Mouse (Mus musculus) midbrain, embryonic 16.5 days (tissue): ENCODE data around the gene Mybpc3. TPM values are rescaled to one million over a fixed set of nuclear protein-coding genes. Genes with fewer than 3 reads are reported as not detected.

Experiments
- ATAC-seq: fragments of 200-750 bp; cut with Nextera tagmentation; 2 replicates; pipeline ENCODE4 v1.8.0; 2017; ENCODE audit warnings: moderate TSS enrichment
- H3K27ac ChIP-seq: fragments of 300-500 bp; sonication (generic); 2 replicates; pipeline ENCODE4 v1.5.1; 2014; ENCODE audit warnings: mild to moderate bottlenecking, low read length, mixed read lengths
- H3K27me3 ChIP-seq: fragments of 300-500 bp; sonication (generic); 2 replicates; pipeline ENCODE4 v1.6.1; 2014; ENCODE audit warnings: low read depth, low read length, mixed read lengths; ENCODE audit not compliant: control insufficient read depth, insufficient read depth
- H3K36me3 ChIP-seq: fragments of 300-500 bp; sonication (generic); 2 replicates; pipeline ENCODE4 v1.6.1; 2014; ENCODE audit warnings: mild to moderate bottlenecking, low read length, moderate library complexity, mixed read lengths; ENCODE audit not compliant: control insufficient read depth, insufficient read depth
- H3K4me1 ChIP-seq: fragments of 300-500 bp; sonication (generic); 2 replicates; pipeline ENCODE4 v1.6.1; 2014; ENCODE audit warnings: mild to moderate bottlenecking, low read length, mixed read lengths; ENCODE audit not compliant: control insufficient read depth, insufficient read depth
- H3K4me2 ChIP-seq: fragments of 300-500 bp; sonication (generic); 2 replicates; pipeline ENCODE4 v1.6.1; 2014; ENCODE audit warnings: mild to moderate bottlenecking, low read length, mixed read lengths
- H3K4me3 ChIP-seq: fragments of 300-500 bp; sonication (generic); 2 replicates; pipeline ENCODE4 v1.5.1; 2014; ENCODE audit warnings: low read depth, mild to moderate bottlenecking, low read length, moderate library complexity, mixed read lengths
- H3K9ac ChIP-seq: fragments of 300-500 bp; sonication (generic); 2 replicates; pipeline ENCODE4 v1.6.1; 2014; ENCODE audit warnings: low read depth, low read length, mixed read lengths
- H3K9me3 ChIP-seq: fragments of 300-500 bp; sonication (generic); replicated peaks from 2 replicates; pipeline ENCODE4 v1.6.1; 2014; ENCODE audit warnings: mild to moderate bottlenecking, low read length, mixed read lengths; ENCODE audit not compliant: control insufficient read depth, poor library complexity, severe bottlenecking
- WGBS: fragments of 180-500 bp; shearing (Covaris S2); extraction: QIAGEN DNeasy Blood & Tissue Kit; methylation state at CpG from one replicate; pipeline ENCODE4 v1.1.7; 2014; 5-methylcytosine and 5-hydroxymethylcytosine counted together
- polyA plus RNA-seq: library from polyadenylated mRNA; unstranded; fragments of >200 nt; fragmentation: Nextera tagmentation; extraction: Ambion mirVana; gene quantifications from 2 replicates; pipeline ENCODE4 v1.2.1, GENCODE M21; 2015

The Mybpc3 gene
- 0.04 TPM in 1 of 2 replicates, not detected in the other for polyA plus RNA-seq

DNA sequence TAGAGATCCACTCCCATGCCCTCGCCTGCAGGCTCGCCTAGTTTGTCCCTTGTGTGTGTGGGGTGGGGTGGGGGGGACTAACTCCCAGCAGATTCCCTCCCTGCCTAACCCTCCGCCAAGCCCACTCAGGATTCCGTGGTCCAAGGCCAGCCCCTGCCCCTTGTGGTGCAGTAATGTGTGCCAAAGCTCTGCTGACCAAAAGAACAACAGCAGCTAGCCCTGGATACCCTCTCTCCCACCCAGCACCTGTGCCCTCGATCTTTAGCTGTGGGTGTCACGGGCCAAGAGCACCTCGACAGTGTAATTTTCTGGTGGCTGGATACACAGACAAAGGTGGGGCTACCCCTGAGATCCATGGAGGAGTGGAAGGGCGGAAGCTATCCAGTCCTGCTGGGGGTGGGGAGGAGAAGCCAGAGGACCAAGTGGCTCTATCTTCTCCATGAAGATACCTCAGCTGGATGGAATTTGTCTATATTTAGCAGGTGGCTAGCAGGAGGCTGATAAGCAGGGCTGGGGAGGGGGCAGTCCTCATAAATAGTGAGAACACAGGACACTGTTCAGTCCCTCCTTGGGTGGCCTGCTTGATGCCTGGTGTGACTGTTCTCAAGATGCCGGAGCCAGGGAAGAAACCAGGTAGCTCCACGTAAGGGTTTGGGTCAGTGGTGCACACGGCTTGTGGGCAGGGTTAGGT is at the start of gene Mybpc3:
Mybpc3 (plus strand) TSS at position 560 of the 691 bp plus-strand sequence.
- Histone ChIP-seq H3K4me1 (no peaks in the 10 kb centered on the region; the same call in 1 of the 2 replicates), H3K9ac (no peak within 1 kb of the TSS), H3K36me3 (no peaks in the 10 kb centered on the region), H3K27me3 (no peaks in the 10 kb centered on the region), H3K4me2 (no peak within 1 kb of the TSS), H3K27ac (no peak within 1 kb of the TSS), H3K4me3 (no peak within 1 kb of the TSS), H3K9me3 (no peaks in the 10 kb centered on the region)
- 82% methylated on average over 11 of the region's 11 CpGs for WGBS
- no peak for ATAC-seq

- 57% methylated on average over 13 of the region's 13 CpGs for WGBS
- Histone ChIP-seq H3K4me3 (peak overlapping the region; percentile 79; the same call in 1 of the 2 replicates), H3K4me1 (peaks cover 24% of the 10 kb centered on the region), H3K36me3 (peaks cover 16% of the 10 kb centered on the region), H3K9me3 (no peaks in the 10 kb centered on the region), H3K27me3 (no peaks in the 10 kb centered on the region), H3K9ac (peak overlapping the region; percentile 82), H3K4me2 (peak overlapping the region; percentile 81), H3K27ac (no peak overlapping the region)
- no peak for ATAC-seq
Observed at GRCm38 (mm10) chr2:91068162-91068871, 49.6 kb upstream of the Mybpc3 start.

DNA sequence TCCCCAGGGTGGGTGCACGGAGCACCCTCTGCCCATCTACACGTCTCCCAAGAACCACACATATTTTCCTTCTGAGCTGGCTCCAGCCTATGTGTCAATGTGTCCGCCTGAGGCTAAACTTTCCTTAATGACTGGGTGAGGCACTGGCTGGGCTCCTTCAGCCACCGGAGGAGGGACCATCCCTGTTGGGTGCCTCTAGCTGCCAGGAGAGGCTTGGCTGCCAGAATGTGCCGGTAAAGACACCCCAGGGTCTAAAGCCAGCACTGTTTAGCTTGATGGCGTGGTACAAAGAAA is 49.1 kb upstream of the Mybpc3 start:
- H3K4me3 ChIP-seq = peak overlapping the region; percentile 79
- H3K4me1 ChIP-seq = peaks cover 24% of the 10 kb centered on the region
- ATAC-seq = no peak
- peak overlapping the region; percentile 81 for H3K4me2 ChIP-seq
- no peaks in the 10 kb centered on the region for H3K9me3 ChIP-seq
- H3K27ac ChIP-seq = no peak overlapping the region
- peaks cover 13% of the 10 kb centered on the region for H3K36me3 ChIP-seq
- H3K9ac ChIP-seq = peak overlapping the region; percentile 82
- 45% methylated on average over 6 of the region's 6 CpGs for WGBS
- H3K27me3 ChIP-seq = no peaks in the 10 kb centered on the region

GRCm38 (mm10) chr2:91069306-91070000 is 48.5 kb upstream of the Mybpc3 start:
- 15% methylated on average over 14 of the region's 14 CpGs for WGBS

GRCm38 (mm10) chr2:91070076-91070800 is 47.7 kb upstream of the Mybpc3 start, which contains the start of gene Slc39a13:
Gene Slc39a13 (minus strand): TSS chr2:91070417.
- H3K27me3 ChIP-seq = no peaks in the 10 kb centered on the region
- peak within 1 kb of the TSS; percentile 81 for H3K4me2 ChIP-seq
- under 1% methylated on average over 67 of the region's 69 CpGs for WGBS
- peaks cover 24% of the 10 kb centered on the region for H3K4me1 ChIP-seq
- H3K36me3 ChIP-seq = peaks cover 8% of the 10 kb centered on the region
- H3K9me3 ChIP-seq = no peaks in the 10 kb centered on the region
- H3K9ac ChIP-seq = peak within 1 kb of the TSS; percentile 82
- peak; percentile 97 for ATAC-seq
- peak within 1 kb of the TSS; percentile 79 for H3K4me3 ChIP-seq
- H3K27ac ChIP-seq = peak within 1 kb of the TSS; percentile 80

More at GRCm38 (mm10) chr2:91069306-91070000, 48.5 kb upstream of the Mybpc3 start:
- Histone ChIP-seq H3K9ac (peak overlapping the region; percentile 82), H3K4me3 (peak overlapping the region; percentile 79), H3K27ac (peak overlapping the region; percentile 80), H3K36me3 (peaks cover 8% of the 10 kb centered on the region), H3K27me3 (no peaks in the 10 kb centered on the region), H3K4me2 (peak overlapping the region; percentile 81), H3K4me1 (peaks cover 24% of the 10 kb centered on the region), H3K9me3 (no peaks in the 10 kb centered on the region)
- ATAC-seq = peak; percentile 18; the same call in 1 of the 2 replicates

GRCm38 (mm10) chr2:91071059-91071458 is 46.9 kb upstream of the Mybpc3 start:
- peak; percentile 16 for ATAC-seq

DNA sequence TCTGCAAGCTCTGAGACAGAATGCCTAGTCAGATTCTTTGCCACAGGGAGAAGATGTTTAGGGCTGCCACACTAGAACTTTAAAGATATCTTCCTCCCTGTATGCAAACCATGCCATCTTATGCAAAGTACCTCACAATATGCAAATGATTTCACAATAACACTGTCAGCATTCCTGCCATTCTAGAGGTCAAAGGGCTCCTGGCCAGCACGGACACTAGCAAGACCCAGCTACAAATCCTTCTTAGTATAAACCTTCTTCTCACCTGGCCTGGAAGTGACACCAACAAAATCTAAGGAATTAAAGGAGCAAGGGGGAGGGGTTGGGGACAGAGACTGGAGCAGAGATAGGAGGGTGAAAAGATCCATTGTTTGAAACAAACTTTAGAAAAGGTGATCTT is 45.9 kb upstream of the Mybpc3 start:
- ATAC-seq = no peak
- Histone ChIP-seq H3K9me3 (no peaks in the 10 kb centered on the region), H3K4me1 (peaks cover 24% of the 10 kb centered on the region), H3K36me3 (no peaks in the 10 kb centered on the region), H3K9ac (no peak overlapping the region), H3K4me2 (no peak overlapping the region), H3K4me3 (no peak overlapping the region), H3K27me3 (no peaks in the 10 kb centered on the region), H3K27ac (no peak overlapping the region)
- 42% methylated on average over 1 of the region's 1 CpGs for WGBS

More at GRCm38 (mm10) chr2:91071059-91071458, 46.9 kb upstream of the Mybpc3 start:
- Histone ChIP-seq H3K4me2 (peak overlapping the region; percentile 81), H3K4me1 (peaks cover 24% of the 10 kb centered on the region), H3K4me3 (peak overlapping the region; percentile 79), H3K36me3 (peaks cover 6% of the 10 kb centered on the region; the same call in 1 of the 2 replicates), H3K9ac (peak overlapping the region; percentile 82), H3K27me3 (no peaks in the 10 kb centered on the region), H3K27ac (peak overlapping the region; percentile 80), H3K9me3 (no peaks in the 10 kb centered on the region)
- 87% methylated on average over 10 of the region's 10 CpGs for WGBS

GRCm38 (mm10) chr2:91077957-91078313 is 40.0 kb upstream of the Mybpc3 start:
- Histone ChIP-seq H3K4me2 (peak overlapping the region; percentile 86), H3K4me1 (0 out of 2 replicates have a peak, but pooled peaks cover 5% of the 10 kb centered on the region), H3K36me3 (no peaks in the 10 kb centered on the region), H3K27me3 (no peaks in the 10 kb centered on the region), H3K27ac (no peak overlapping the region), H3K9ac (peak overlapping the region; percentile 80), H3K9me3 (no peaks in the 10 kb centered on the region), H3K4me3 (peak overlapping the region; percentile 52)
- peak; percentile 66; the same call in 1 of the 2 replicates for ATAC-seq
- 13% methylated on average over 12 of the region's 12 CpGs for WGBS
